Mouse (Mus musculus): ENCODE data around the gene Ddx56.

- TF ChIP-seq CTCF (IDR thresholded peaks at IDR 0.05; ENCODE audit: control insufficient read depth, insufficient read depth, low read length) (no peak), POLR2A (IDR thresholded peaks at IDR 0.05; ENCODE audit: borderline replicate concordance, control insufficient read depth, low read depth, low read length) (no peak)
Measured at GRCm38 (mm10) chr11:6218189-6218896, 49.2 kb downstream of the Ddx56 start.

Data from bone marrow, adult 2 months (tissue).